Mouse (Mus musculus) embryonic fibroblast, embryonic 13.5 days (primary cell): Measurements from ENCODE around the gene Gm43191. TPM values are rescaled to one million over a fixed set of nuclear protein-coding genes. Genes with fewer than 3 reads are reported as not detected.
"Not testable (repeated sequence)": the region's sequence is repeated elsewhere in the genome, so short reads cannot be mapped to it uniquely, and the experiment has no call there.

Source experiments
- H3K27ac ChIP-seq: 2 replicates; pipeline ENCODE4 v1.5.1; 2012; ENCODE audit warnings: low read length, control low read depth, inconsistent platforms; ENCODE audit not compliant: insufficient read depth
- H3K4me1 ChIP-seq: 2 replicates; pipeline ENCODE4 v1.6.1; 2011; ENCODE audit warnings: low read length; ENCODE audit not compliant: control insufficient read depth, insufficient read depth
- H3K4me3 ChIP-seq: 2 replicates; pipeline ENCODE4 v1.5.1; 2011; ENCODE audit warnings: mild to moderate bottlenecking, control low read depth, low read length; ENCODE audit not compliant: insufficient read depth
- CTCF ChIP-seq: IDR thresholded peaks from 2 replicates; pipeline ENCODE4 v1.5.1; 2011; ENCODE audit warnings: mild to moderate bottlenecking, control low read depth, low read length, moderate library complexity, borderline replicate concordance; ENCODE audit not compliant: insufficient read depth
- POLR2A ChIP-seq: IDR thresholded peaks from 2 replicates; pipeline ENCODE4 v1.6.1; 2011; ENCODE audit warnings: low read depth, mild to moderate bottlenecking, control low read depth, low read length, moderate library complexity
- polyA plus RNA-seq: library from polyadenylated mRNA; stranded (reverse); fragments of >200 nt; gene quantifications from 2 replicates; pipeline ENCODE4 v1.2.4, GENCODE M21; 2011; ENCODE audit warnings: low read depth; ENCODE audit not compliant: missing spikeins, insufficient read length

Gm43191 gene
- polyA plus RNA-seq, 1 experiment: not detected

DNA sequence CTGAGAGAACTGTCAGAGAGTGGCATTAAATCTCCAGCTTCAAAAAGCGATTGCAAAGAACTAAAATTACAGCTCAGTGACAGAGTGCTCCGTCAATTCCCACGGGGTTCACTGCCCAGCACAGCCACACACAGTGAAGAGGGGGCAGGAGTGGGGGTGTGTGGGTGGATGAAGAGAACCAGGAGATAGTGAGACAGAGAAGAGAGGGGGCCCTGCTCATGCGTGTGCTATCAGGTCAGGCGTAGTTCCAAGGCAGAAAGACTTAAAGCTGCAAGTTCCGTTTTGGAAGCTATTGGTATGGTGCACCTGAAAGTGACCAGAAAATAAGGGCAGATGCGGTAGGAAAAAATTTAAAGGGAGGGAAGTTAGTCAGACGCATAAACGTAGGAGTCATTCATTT, 29.9 kb upstream of the Gm43191 start:
- Histone ChIP-seq H3K4me3 (peak overlapping the region; percentile 19), H3K4me1 (peaks cover 3% of the 10 kb centered on the region; the same call in 1 of the 2 replicates), H3K27ac (no peak overlapping the region)
- TF ChIP-seq POLR2A: no peak
- no peak for TF ChIP-seq CTCF

GRCm38 (mm10) chr3:116705637-116706204, 24.7 kb upstream of the Gm43191 start:
- Histone ChIP-seq H3K4me1 (no peaks in the 10 kb centered on the region), H3K4me3 (no peak overlapping the region), H3K27ac (no peak overlapping the region)
- TF ChIP-seq CTCF: no peak

GRCm38 (mm10) chr3:116703835-116704234, 22.8 kb upstream of the Gm43191 start:
- no peaks in the 10 kb centered on the region for H3K4me1 ChIP-seq
- H3K4me3 ChIP-seq: no peak overlapping the region
- no peak for TF ChIP-seq POLR2A
- no peak for TF ChIP-seq CTCF
- H3K27ac ChIP-seq: no peak overlapping the region

GRCm38 (mm10) chr3:116702647-116703272, 21.7 kb upstream of the Gm43191 start:
- no peak overlapping the region for H3K4me3 ChIP-seq
- no peaks in the 10 kb centered on the region for H3K4me1 ChIP-seq
- H3K27ac ChIP-seq: no peak overlapping the region
- TF ChIP-seq CTCF: no peak
- no peak for TF ChIP-seq POLR2A

DNA sequence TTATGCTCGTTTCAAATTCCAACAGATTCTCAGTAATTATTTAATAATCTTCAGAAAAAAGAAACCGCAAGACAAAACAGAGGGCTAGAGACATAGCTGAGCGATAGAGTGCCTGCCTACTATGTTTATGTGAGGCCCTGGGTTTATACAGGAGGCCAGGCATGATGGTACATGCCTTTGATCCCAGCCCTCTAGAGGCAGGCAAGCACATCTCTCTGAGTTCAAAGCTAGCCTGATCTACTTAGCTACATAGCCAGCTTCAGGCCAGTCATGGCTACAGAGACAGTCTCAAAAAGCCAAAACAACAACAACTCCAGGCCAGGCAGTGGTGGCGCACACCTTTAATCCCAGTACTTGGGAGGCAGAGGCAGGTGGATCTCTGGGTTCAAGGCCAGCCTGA, 20.5 kb upstream of the Gm43191 start:
- TF ChIP-seq POLR2A: no peak
- Histone ChIP-seq H3K4me3 (no peak overlapping the region), H3K27ac (no peak overlapping the region), H3K4me1 (no peaks in the 10 kb centered on the region)

DNA sequence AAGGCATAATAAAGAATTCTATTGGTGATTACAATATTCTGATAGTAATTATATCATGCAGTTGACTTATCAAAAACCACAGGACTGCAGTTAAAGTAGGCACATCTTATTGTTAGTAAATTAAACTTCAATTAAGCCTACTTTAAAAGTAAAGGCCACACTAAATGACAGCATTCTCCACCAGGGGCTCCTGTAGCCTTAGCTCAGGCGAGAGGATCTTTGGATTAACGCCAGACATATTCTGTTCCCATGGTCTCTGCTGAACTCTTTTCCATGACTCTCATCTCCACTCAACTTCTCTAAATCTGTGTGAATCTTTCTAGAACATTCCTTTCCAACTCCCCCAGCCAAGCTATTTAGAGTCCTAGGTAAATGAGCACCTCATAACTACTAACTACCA, 17.7 kb upstream of the Gm43191 start:
- Histone ChIP-seq H3K4me1 (no peaks in the 10 kb centered on the region), H3K27ac (no peak overlapping the region), H3K4me3 (no peak overlapping the region)
- TF ChIP-seq POLR2A: no peak
- TF ChIP-seq CTCF: no peak

- TF ChIP-seq POLR2A (no peak), CTCF (no peak)
- Histone ChIP-seq H3K27ac (no peak overlapping the region), H3K4me3 (no peak overlapping the region), H3K4me1 (no peaks in the 10 kb centered on the region)
Measured at GRCm38 (mm10) chr3:116695666-116695985, 14.6 kb upstream of the Gm43191 start.

DNA sequence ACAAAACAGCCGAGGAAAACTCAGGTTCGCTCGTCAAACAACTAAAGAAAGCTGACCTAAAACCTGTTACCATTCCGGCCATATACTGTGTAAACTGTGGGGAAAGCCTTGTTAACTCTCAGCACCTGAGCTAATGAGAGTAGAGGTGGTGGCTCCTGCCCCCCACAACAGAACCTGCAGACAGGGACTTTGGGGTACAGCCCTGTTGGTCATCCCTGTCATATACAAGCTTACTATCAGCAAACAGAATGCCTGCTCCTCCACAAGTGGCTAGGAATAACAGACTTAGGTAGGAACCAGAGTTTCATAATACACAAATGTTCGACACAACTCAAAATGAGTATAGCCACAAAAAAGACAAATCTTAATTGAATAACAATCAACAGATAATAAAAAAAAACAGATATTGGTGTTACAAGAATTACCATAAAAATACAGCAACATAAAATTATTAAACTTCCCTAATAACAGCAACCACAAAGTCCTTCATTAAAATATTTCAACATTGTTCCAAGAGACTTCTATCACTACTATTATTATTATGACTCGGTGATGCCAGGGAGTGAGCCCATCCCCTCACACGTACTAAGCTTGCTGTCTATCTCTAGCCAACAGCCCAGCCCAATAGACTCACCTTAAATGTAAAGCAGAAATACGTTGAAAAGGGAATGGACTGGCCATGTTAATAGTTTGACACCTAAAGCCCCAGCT, 14.1 kb upstream of the Gm43191 start:
- no peak overlapping the region for H3K27ac ChIP-seq
- no peaks in the 10 kb centered on the region for H3K4me1 ChIP-seq
- TF ChIP-seq CTCF: no peak
- no peak for TF ChIP-seq POLR2A
- no peak overlapping the region for H3K4me3 ChIP-seq

- Histone ChIP-seq H3K4me1 (no peaks in the 10 kb centered on the region), H3K27ac (no peak overlapping the region), H3K4me3 (no peak overlapping the region)
- TF ChIP-seq CTCF (no peak), POLR2A (no peak)
Measured at GRCm38 (mm10) chr3:116694312-116694711, 13.3 kb upstream of the Gm43191 start.

DNA sequence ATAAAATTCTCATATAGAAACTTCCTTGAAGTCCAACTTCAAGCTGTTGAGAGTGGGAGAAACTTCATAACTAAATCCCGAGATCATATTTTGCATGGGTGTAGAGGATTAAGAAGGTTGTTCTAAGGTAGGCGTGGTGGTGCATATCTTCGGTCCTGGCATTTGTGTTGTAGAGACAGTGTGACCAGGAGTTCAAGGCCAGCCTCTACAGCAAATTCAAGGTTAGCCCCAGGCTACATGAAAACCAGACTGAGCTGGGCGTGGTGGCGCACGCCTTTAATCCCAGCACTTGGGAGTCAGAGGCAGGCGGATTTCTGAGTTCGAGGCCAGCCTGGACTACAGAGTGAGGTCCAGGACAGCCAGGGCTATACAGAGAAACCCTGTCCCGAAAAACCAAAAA, 16.8 kb downstream of the Gm43191 start:
- H3K4me3 ChIP-seq, H3K4me1 ChIP-seq, H3K27ac ChIP-seq: not testable (repeated sequence)
